In the genomic region with DNA sequence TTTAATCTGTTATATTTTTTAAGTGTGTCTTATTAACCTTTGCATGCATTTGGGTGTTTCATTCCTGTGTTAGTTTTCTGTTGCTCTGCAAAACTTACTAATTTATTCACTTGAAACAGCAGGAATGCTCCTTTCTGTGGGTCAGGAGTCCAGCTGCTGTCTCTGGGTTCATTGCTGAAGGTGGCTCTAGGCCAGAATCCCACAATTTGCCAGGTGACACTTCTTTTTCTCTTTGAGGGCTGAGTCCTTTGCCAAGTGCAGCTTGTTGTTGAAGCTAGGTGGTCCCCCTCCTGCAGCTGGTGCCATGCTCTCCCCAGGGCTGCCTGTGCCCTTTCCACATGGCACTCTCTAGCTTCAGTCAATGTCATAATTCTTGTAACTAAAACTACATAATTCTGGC, we compare ENCODE assay signal across 25 mouse cellular contexts.
DNase-seq lines count a peak whose midpoint lies in the region; ATAC-seq and TF ChIP-seq lines count a peak whose summit lies in the region.
"Had no signal": no experiment of that assay in that cellular context is flagged by ENCODE, and none has a peak within 500 bp of the region (broad histone marks: within the 10 kb centered on the region; RNA-seq: fewer than 3 reads in every experiment).

No protein-coding gene starts in this region.

- ATAC-seq in kidney, embryonic 16.5 days (ENCODE audit: low FRiP score, low TSS enrichment): no peak
- ATAC-seq: CD4-positive, CD25-positive, alpha-beta regulatory T cell, adult 4 months; forebrain, embryonic 14.5 days had no signal

- no peak overlapping the region for H3K4me3 ChIP-seq in kidney, embryonic 16.5 days (ENCODE audit: low read length)
- H3K4me3 ChIP-seq: embryonic facial prominence, embryonic 15.5 days; erythroblast, embryonic 14.5 days; forebrain, embryonic 10.5 days; gastrocnemius, adult 2 months; heart, embryonic 10.5 days had no signal

- no peak overlapping the region for H3K4me2 ChIP-seq in kidney, embryonic 16.5 days (replicated peaks; ENCODE audit: low read depth, low read length)
- H3K4me2 ChIP-seq: embryonic facial prominence, embryonic 15.5 days; hindbrain, embryonic 14.5 days had no signal

- H3K9me3 ChIP-seq in kidney, embryonic 16.5 days (ENCODE audit: low read length): no peaks in the 10 kb centered on the region
- H3K9me3 ChIP-seq: embryonic facial prominence, embryonic 15.5 days; forebrain, embryonic 10.5 days; G1E; heart, embryonic 10.5 days had no signal

- no peaks in the 10 kb centered on the region for H3K27me3 ChIP-seq in kidney, embryonic 16.5 days (ENCODE audit: insufficient read depth, low read length)
- H3K27me3 ChIP-seq: embryonic facial prominence, embryonic 15.5 days had no signal

- H3K4me1 ChIP-seq in kidney, embryonic 16.5 days (ENCODE audit: insufficient read depth, low read length): no peaks in the 10 kb centered on the region
- H3K4me1 ChIP-seq: embryonic facial prominence, embryonic 15.5 days; forebrain, embryonic 10.5 days; heart, embryonic 10.5 days had no signal

- TF ChIP-seq POLR2A in brain, embryonic 14.5 days (IDR thresholded peaks at IDR 0.05; ENCODE audit: borderline replicate concordance, extremely low read depth, insufficient read depth, insufficient read length, poor library complexity, severe bottlenecking): no peak

- peak; percentile 49 to 55 for DNase-seq in cerebellum, postnatal 10 days
- DNase-seq in cerebellum, adult 18-20 months: no peak
- DNase-seq in kidney, adult 18-20 months: peak; percentile 11
- DNase-seq in brain, embryonic 14.5 days (ENCODE audit: low read depth): peak; percentile 23
- peak; percentile 53 for DNase-seq in kidney, postnatal 14 days
- no peak for DNase-seq in gastrocnemius, adult 8-10 months (ENCODE audit: low spot score in 2 of 2)
- no peak for DNase-seq in spleen, postnatal 10 days (ENCODE audit: low spot score in 2 of 2)
- DNase-seq: adrenal gland, adult 8-10 months; adrenal gland, postnatal 36 days; B cell, adult 2 months; cerebellum, adult 11 months; cerebellum, adult 9-10 months; embryo, embryonic 11 days; gastrocnemius, adult 2 months; heart, adult 18-20 months; heart, postnatal 10 days had no signal

- TF ChIP-seq CTCF in brain, embryonic 14.5 days (IDR thresholded peaks at IDR 0.05; ENCODE audit: borderline replicate concordance, extremely low read depth, insufficient read depth, insufficient read length): no peak

- H3K27ac ChIP-seq in kidney, embryonic 16.5 days (ENCODE audit: low read length): no peak overlapping the region
- H3K27ac ChIP-seq: embryonic facial prominence, embryonic 15.5 days; forebrain, embryonic 10.5 days; gastrocnemius, adult 2 months; heart, embryonic 10.5 days; hindbrain, embryonic 14.5 days had no signal

- H3K36me3 ChIP-seq in kidney, embryonic 16.5 days (ENCODE audit: insufficient read depth, low read length): no peaks in the 10 kb centered on the region
- H3K36me3 ChIP-seq: embryonic facial prominence, embryonic 15.5 days; forebrain, embryonic 10.5 days; G1E; heart, embryonic 10.5 days had no signal

- no peak overlapping the region for H3K9ac ChIP-seq in kidney, embryonic 16.5 days (replicated peaks; ENCODE audit: low read length)
- H3K9ac ChIP-seq: embryonic facial prominence, embryonic 15.5 days; hindbrain, embryonic 14.5 days had no signal

Comparison
In these comparisons a context has a peak if more than half of its experiments do, and no peak if none do; other contexts are left out.
1. DNase-seq: peak in cerebellum, postnatal 10 days (2 of 2), kidney, adult 18-20 months (single experiment), brain, embryonic 14.5 days (single experiment) and kidney, postnatal 14 days (single experiment); none in cerebellum, adult 18-20 months (0 of 2), gastrocnemius, adult 8-10 months (0 of 2) and spleen, postnatal 10 days (0 of 2).